Mouse (Mus musculus): Measurements from ENCODE around the gene Sec1.

DNA sequence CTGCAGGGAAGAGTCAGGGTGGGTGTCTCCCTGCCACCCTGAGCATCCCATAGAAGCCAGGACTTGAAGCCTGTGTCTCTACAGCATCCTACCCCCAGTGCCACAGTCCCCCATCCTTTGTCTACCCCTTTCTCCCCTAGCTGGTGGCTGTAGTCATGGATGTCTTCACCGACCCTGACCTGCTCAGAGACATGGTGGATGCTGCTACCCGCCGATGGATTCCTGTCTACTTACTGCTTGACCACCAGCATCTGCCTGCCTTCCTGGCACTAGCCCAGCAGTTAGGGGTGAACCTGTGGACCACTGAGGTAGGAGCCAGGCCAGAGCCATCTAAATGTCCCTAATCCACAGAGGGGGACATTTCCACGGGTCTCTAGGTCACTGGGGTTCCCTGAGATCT lies 29.1 kb upstream of the Sec1 start:
- no peak for TF ChIP-seq CTCF (IDR thresholded peaks at IDR 0.05)
- TF ChIP-seq EP300 (IDR thresholded peaks at IDR 0.05; ENCODE audit: insufficient read depth, low read depth, low read length), result no peak

All from heart, adult 2 months (tissue).